Mouse (Mus musculus): ENCODE measurements around the gene Pnkd. TPM values are rescaled to one million over a fixed set of nuclear protein-coding genes. Genes with fewer than 3 reads are reported as not detected.
"Not testable (repeated sequence)": the region's sequence is repeated elsewhere in the genome, so short reads cannot be mapped to it uniquely, and the experiment has no call there.

Pnkd gene
- polyA plus RNA-seq, 1 experiment from 2014 or later = 104 TPM

GRCm38 (mm10) chr1:74396456-74397222, 111.9 kb downstream of the Pnkd start:
- Histone ChIP-seq H3K4me2 (peak overlapping the region; percentile 81), H3K4me1 (peaks cover 42% of the 10 kb centered on the region), H3K36me3 (peaks cover 24% of the 10 kb centered on the region), H3K27ac (peak overlapping the region; percentile 96), H3K4me3 (peak overlapping the region; percentile 44)
- WGBS = 10% methylated on average over 12 of the region's 12 CpGs
- ATAC-seq (ENCODE audit: insufficient number of reproducible peaks, low FRiP score, low TSS enrichment, low read depth); H3K27me3 ChIP-seq; H3K9ac ChIP-seq; H3K9me3 ChIP-seq: not testable (repeated sequence)

DNA sequence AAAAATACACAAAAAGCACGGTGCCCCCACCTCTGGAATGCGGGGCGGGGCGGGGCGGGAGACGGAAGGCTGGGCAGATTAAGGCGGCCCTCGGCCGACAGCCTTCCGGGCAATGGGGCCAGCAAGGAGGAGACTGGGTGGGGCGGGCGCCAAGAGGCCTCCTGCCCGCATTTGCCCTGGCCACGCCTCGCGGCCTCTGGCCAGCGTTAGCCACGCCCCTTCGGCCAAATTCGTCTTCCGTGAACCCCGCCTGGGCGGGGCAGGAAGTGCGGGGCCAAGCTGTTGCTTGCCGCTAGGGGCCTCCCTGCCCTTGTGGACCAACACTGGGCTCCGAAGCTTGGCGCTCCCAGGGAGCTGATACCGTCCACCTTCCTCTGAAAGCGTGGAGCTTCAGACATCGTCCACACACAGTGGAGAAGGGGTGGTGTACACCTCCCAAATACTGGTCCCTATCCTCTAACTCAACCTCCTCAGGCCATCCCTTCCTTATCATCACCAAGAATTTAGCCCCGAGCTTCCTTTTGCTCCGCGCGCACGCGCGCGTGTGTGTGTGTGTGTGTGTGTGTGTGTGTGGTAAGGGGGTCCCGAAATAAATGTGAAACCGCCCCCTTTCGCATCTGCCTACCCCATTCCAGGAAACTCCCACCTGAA, 112.7 kb downstream of the Pnkd start:
- Histone ChIP-seq H3K27ac (peak overlapping the region; percentile 96), H3K9me3 (no peaks in the 10 kb centered on the region), H3K4me3 (peak overlapping the region; percentile 44), H3K36me3 (peaks cover 24% of the 10 kb centered on the region), H3K4me2 (peak overlapping the region; percentile 81), H3K9ac (peak overlapping the region; percentile 40), H3K4me1 (peaks cover 42% of the 10 kb centered on the region), H3K27me3 (no peaks in the 10 kb centered on the region; the same call in 1 of the 2 replicates)
- peak; percentile 88 for ATAC-seq (ENCODE audit: insufficient number of reproducible peaks, low FRiP score, low TSS enrichment, low read depth)
- WGBS = under 1% methylated on average over 40 of the region's 41 CpGs

DNA sequence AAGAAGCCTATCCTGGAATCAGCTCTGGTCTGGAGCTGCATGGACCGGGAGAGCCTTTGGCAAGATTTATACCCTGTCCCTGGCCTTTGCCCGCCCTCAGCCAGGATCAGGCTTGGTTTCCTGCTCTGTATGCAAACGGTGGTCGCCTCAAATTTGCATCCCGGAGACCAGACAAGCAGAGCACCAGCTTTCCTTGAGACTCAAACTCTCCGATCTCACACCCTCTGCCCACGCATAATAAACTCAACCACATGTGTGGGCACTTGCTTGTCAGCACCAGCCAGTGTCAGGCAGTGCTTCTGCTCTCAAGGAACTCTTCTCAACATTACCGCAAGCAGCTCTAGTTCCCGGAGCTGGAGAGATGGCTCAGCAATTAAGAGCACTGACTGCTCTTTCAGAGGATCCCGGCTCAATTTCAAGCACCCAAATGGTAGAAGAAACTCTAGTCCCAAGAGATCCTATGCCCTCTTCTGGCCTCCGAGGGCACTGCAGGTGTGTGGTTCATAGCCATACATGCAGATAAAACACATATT, 113.3 kb downstream of the Pnkd start:
- peak overlapping the region; percentile 81 for H3K4me2 ChIP-seq
- H3K9me3 ChIP-seq = no peaks in the 10 kb centered on the region
- peak overlapping the region; percentile 96 for H3K27ac ChIP-seq
- peaks cover 24% of the 10 kb centered on the region for H3K36me3 ChIP-seq
- peak overlapping the region; percentile 44 for H3K4me3 ChIP-seq
- H3K27me3 ChIP-seq = no peaks in the 10 kb centered on the region; the same call in 1 of the 2 replicates
- peak; percentile 20 for ATAC-seq (ENCODE audit: insufficient number of reproducible peaks, low FRiP score, low TSS enrichment, low read depth)
- peak overlapping the region; percentile 40 for H3K9ac ChIP-seq
- 5% methylated on average over 11 of the region's 11 CpGs for WGBS
- peaks cover 37% of the 10 kb centered on the region for H3K4me1 ChIP-seq

- Histone ChIP-seq H3K4me3 (no peak overlapping the region), H3K36me3 (no peaks in the 10 kb centered on the region), H3K9me3 (no peaks in the 10 kb centered on the region), H3K27me3 (no peaks in the 10 kb centered on the region; the same call in 1 of the 2 replicates), H3K9ac (no peak overlapping the region), H3K4me2 (no peak overlapping the region), H3K4me1 (peaks cover 18% of the 10 kb centered on the region; the same call in 1 of the 2 replicates), H3K27ac (no peak overlapping the region)
- ATAC-seq (ENCODE audit: insufficient number of reproducible peaks, low FRiP score, low TSS enrichment, low read depth) = no peak
- WGBS = 82% methylated on average over 3 of the region's 3 CpGs
These were observed 115.8 kb downstream of the Pnkd start for GRCm38 (mm10) chr1:74400531-74400930.

DNA sequence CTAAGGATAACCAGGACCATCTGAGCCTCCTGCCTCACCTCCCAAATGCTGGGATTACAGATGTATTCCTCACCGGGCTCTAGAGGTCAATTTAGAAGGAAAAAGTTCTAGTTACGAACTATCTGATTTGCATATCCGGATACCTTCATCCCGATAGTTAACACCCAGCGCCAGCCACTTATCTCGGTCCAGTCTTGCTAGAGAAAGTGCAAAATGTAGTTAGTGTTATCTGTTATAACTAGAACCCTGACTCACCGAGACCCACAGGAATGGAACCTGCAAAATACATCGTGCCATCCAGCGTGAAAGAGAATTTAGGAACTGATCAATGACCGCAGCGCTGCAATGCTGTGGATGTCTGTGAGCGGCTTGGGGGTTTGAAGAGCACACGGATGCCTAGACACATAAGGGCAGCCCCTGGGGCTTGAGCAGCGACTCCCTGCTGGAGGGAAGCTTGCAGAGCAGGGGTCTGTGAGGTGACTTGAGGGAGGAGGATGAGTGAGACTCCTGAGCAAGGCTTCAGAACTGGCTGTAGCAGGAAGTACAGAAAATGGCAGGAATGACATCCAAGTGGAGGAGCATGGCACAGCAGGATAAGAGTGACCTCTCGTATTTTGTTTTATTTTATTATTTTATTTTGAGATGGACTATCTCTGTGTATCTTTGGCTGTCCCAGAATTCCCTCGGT, 116.4 kb downstream of the Pnkd start:
- H3K4me2 ChIP-seq = no peak overlapping the region
- ATAC-seq (ENCODE audit: insufficient number of reproducible peaks, low FRiP score, low TSS enrichment, low read depth) = no peak
- H3K27me3 ChIP-seq = no peaks in the 10 kb centered on the region; the same call in 1 of the 2 replicates
- H3K9me3 ChIP-seq = no peaks in the 10 kb centered on the region
- peaks cover 18% of the 10 kb centered on the region; the same call in 1 of the 2 replicates for H3K4me1 ChIP-seq
- no peak overlapping the region for H3K27ac ChIP-seq
- H3K9ac ChIP-seq = no peak overlapping the region
- WGBS = 51% methylated on average over 16 of the region's 16 CpGs
- no peak overlapping the region for H3K4me3 ChIP-seq
- H3K36me3 ChIP-seq = no peaks in the 10 kb centered on the region

MicroRNAs within 50 kb of the gene (microRNA counts, 519-probe panel; counts per million panel counts)
- microRNA mmu-miR-26b = 3,260 counts per million, percentile 78 among the panel's probes with 10 or more counts

Small RNA genes within 50 kb of the gene (microRNA-seq; reads per million reads assigned to microRNA genes)
- gene Mir26b = 26,192 reads per million, percentile 97 among the genes with 10 or more reads in this experiment

Other genes with a start within 250 kb of the Pnkd start
- gene Tns1, start 160.5 kb upstream of the Pnkd start, polyA plus RNA-seq (2015; fragmentation: Nextera tagmentation; extraction: Ambion mirVana) = 59.9 and 65.2 TPM in 2 replicates
- 0.35 and 0.84 TPM in 2 replicates for gene Rufy4, start 159.4 kb upstream of the Pnkd start, polyA plus RNA-seq (2015; fragmentation: Nextera tagmentation; extraction: Ambion mirVana)
- 0.45 and 0.51 TPM in 2 replicates for gene Cxcr2, start 130.9 kb upstream of the Pnkd start, polyA plus RNA-seq (2015; fragmentation: Nextera tagmentation; extraction: Ambion mirVana)
- gene Cxcr1, start 90.3 kb upstream of the Pnkd start, polyA plus RNA-seq (2015; fragmentation: Nextera tagmentation; extraction: Ambion mirVana) = not detected in 2 replicates
- gene Arpc2, start 48.8 kb upstream of the Pnkd start, polyA plus RNA-seq (2015; fragmentation: Nextera tagmentation; extraction: Ambion mirVana) = 441 and 463 TPM in 2 replicates
- gene Gpbar1, start 6.4 kb upstream of the Pnkd start, polyA plus RNA-seq (2015; fragmentation: Nextera tagmentation; extraction: Ambion mirVana) = 0.18 TPM in 1 of 2 replicates, not detected in the other
- gene Aamp, start 192 bp upstream of the Pnkd start, polyA plus RNA-seq (2015; fragmentation: Nextera tagmentation; extraction: Ambion mirVana) = 232 and 249 TPM in 2 replicates
- 58.8 and 69.6 TPM in 2 replicates for gene Tmbim1, start 20.7 kb downstream of the Pnkd start, polyA plus RNA-seq (2015; fragmentation: Nextera tagmentation; extraction: Ambion mirVana)
- 1.6 and 2.0 TPM in 2 replicates for gene Catip, start 77.2 kb downstream of the Pnkd start, polyA plus RNA-seq (2015; fragmentation: Nextera tagmentation; extraction: Ambion mirVana)
- 3.4 and 4.4 TPM in 2 replicates for gene Slc11a1, start 90.3 kb downstream of the Pnkd start, polyA plus RNA-seq (2015; fragmentation: Nextera tagmentation; extraction: Ambion mirVana)
- 82.4 and 85.4 TPM in 2 replicates for gene Ctdsp1, start 106.6 kb downstream of the Pnkd start, polyA plus RNA-seq (2015; fragmentation: Nextera tagmentation; extraction: Ambion mirVana)
- gene Vil1, start 124.4 kb downstream of the Pnkd start, polyA plus RNA-seq (2015; fragmentation: Nextera tagmentation; extraction: Ambion mirVana) = 0.15 and 0.20 TPM in 2 replicates
- 52.7 and 55.8 TPM in 2 replicates for gene Cnot9, start 221.1 kb downstream of the Pnkd start, polyA plus RNA-seq (2015; fragmentation: Nextera tagmentation; extraction: Ambion mirVana)

Data from limb, embryonic 15.5 days (tissue).